Mouse (Mus musculus) G1E (cell line): ENCODE results near the gene Hapln2. TPM values are rescaled to one million over a fixed set of nuclear protein-coding genes. Genes with fewer than 3 reads are reported as not detected.

Experiments used
- ATAC-seq: 2 replicates; pipeline ENCODE4 v1.8.0; 2016; ENCODE audit warnings: mild to moderate bottlenecking; ENCODE audit not compliant: insufficient number of reproducible peaks, poor library complexity, low FRiP score, severe bottlenecking; ENCODE audit errors: extremely low read depth
- DNase-seq: peaks from one replicate; pipeline ENCODE4 v3.0.0; 2012; ENCODE audit warnings: low spot score
- H3K27me3 ChIP-seq: 2 replicates; pipeline ENCODE4 v1.6.1; 2012; ENCODE audit warnings: mild to moderate bottlenecking, low read length, inconsistent platforms; ENCODE audit not compliant: insufficient read depth
- H3K36me3 ChIP-seq: replicated peaks from 2 replicates; pipeline ENCODE3; 2012; ENCODE audit warnings: mild to moderate bottlenecking, inconsistent platforms
- H3K4me1 ChIP-seq: 2 replicates; pipeline ENCODE4 v1.6.1; 2012; ENCODE audit warnings: low read depth, low read length, inconsistent platforms, mixed read lengths; ENCODE audit not compliant: insufficient read depth
- H3K4me3 ChIP-seq: 2 replicates; pipeline ENCODE4 v1.5.1; 2012; ENCODE audit warnings: low read depth, mild to moderate bottlenecking, inconsistent platforms, low read length, moderate library complexity, mixed read lengths
- H3K9me3 ChIP-seq: replicated peaks from 2 replicates; pipeline ENCODE4 v1.6.1; 2012; ENCODE audit warnings: inconsistent platforms
- CTCF ChIP-seq: IDR thresholded peaks from 2 replicates; pipeline ENCODE4 v1.5.1; 2012; ENCODE audit warnings: low read depth, low read length, inconsistent platforms, mixed read lengths
- GATA1 ChIP-seq: IDR thresholded peaks from 2 replicates; pipeline ENCODE4 v1.6.1; 2012; ENCODE audit warnings: borderline replicate concordance, low read length, inconsistent platforms, mixed read lengths
- GATA2 ChIP-seq: IDR thresholded peaks from 2 replicates; pipeline ENCODE4 v1.6.1; 2012; ENCODE audit warnings: low read depth, low read length, inconsistent platforms, borderline replicate concordance
- POLR2AphosphoS5 ChIP-seq: IDR thresholded peaks from 2 replicates; pipeline ENCODE4 v1.6.1; 2012; ENCODE audit warnings: low read depth, low read length, inconsistent platforms; ENCODE audit not compliant: insufficient replicate concordance
- TAL1 ChIP-seq: conservative IDR thresholded peaks from 2 replicates; pipeline ENCODE4 v1.6.1; 2012; ENCODE audit warnings: low read depth, low read length, inconsistent platforms, mixed read lengths
- polyA plus RNA-seq: library from polyadenylated mRNA; stranded (reverse); fragments of >175 nt; gene quantifications from 2 replicates; pipeline ENCODE4 v1.2.3, GENCODE M21; 2012
- total RNA-seq, 2 experiments: library from RNA; stranded (forward) in 1 of 2; stranded (reverse) in 1 of 2; fragments of 200-1000 nt in 1 of 2; fragments of >200 nt in 1 of 2; fragmentation: Nextera tagmentation in 1 of 2; gene quantifications; 2 replicates each; pipeline ENCODE4 v1.2.3; 2014 to 2017

The Hapln2 gene
- total and polyA plus RNA-seq, 3 experiments, result not detected

- no peaks in the 10 kb centered on the region for H3K4me1 ChIP-seq
- TF ChIP-seq POLR2AphosphoS5 (no peak), TAL1 (no peak), CTCF (no peak)
- DNase-seq (no peak), ATAC-seq (no peak)
- H3K36me3 ChIP-seq, result no peaks in the 10 kb centered on the region
- H3K9me3 ChIP-seq, result peaks cover 5% of the 10 kb centered on the region
- H3K27me3 ChIP-seq, result peaks cover 8% of the 10 kb centered on the region
- no peak overlapping the region for H3K4me3 ChIP-seq
Observed at GRCm38 (mm10) chr3:88010634-88011265, 16.6 kb downstream of the Hapln2 start.

DNA sequence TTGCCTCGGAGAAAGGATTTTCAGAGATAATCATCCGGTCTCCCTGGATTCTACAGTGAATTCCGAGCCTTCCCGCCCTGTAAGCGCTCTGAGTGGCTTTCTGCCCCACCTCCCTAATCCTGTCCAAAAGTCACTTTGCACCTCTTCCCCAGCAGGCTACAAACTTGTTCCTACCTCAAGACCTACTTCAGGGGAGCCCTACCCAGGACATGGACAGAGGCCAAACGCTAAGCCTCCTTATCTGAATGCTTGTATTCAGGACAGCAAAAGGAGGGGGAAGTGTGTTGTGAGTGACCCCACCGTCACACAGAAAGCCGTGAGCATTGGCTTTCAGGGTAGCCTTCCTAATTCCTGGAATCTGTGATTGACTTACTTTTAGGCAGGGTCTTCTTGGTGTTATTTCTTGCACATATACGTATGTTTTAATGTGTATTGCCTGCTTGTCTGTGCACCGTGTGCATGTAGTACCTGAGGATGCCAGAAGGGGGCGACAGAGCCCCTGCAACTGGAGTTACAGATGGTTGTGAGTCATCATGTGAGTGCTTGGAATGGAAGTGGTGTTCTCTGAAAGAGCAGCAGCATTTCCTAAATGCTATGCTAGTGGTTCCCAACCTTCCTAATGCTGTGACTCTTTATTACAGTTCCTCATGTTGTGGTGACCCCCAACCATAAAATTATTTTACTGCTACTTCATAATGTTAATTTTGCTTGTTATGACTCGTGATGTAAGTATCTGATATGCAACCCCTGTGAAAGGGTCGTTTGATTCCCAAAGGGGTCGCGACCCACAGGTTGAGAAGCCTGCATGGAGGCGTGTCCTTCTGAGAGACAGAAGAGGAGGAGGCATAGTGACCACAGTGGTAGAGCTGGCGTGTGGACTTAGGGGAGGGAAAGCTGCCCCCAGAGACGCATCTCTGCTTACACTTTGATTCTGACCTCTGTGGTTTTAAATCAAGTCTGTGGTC lies 21.3 kb downstream of the Hapln2 start:
- Histone ChIP-seq H3K27me3 (peaks cover 12% of the 10 kb centered on the region), H3K4me3 (no peak overlapping the region), H3K36me3 (no peaks in the 10 kb centered on the region), H3K9me3 (peaks cover 5% of the 10 kb centered on the region), H3K4me1 (no peaks in the 10 kb centered on the region)
- DNase-seq, result no peak
- no peak for ATAC-seq
- TF ChIP-seq GATA2 (no peak), CTCF (peak; percentile 83), GATA1 (no peak), TAL1 (no peak)

DNA sequence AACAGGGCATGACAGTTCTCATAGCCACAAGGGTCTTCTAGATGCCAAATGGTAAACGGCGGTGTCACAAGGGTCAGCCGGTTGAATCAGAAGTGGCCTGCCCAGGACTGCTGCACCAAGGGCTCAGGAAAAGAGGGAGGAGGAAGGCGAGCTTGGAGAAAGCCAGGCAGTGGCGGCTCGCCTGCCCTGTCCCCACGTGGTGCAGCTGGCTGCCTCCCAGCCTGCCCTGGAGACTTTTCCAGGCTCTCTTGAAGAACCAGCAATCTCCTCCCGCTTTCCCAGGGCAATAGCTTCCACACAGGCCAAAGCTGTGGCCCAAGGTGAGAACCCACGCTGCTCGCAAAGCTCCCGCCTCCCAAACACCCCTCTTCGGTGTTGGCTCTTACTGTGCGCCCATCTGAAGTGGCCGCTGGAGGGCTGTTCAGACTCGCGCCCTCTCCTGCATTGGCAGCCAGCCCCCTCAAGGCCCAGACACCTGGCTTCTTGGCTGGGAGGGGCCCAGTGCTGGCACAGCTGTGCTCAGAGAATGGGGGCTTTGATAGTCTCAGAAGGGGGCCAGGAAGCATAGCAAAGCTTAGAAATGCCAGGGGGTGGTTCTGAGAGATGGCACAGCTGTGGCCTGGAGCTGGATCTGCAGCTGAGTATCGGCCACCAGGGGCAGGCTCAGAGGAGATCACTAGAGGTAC lies 24.9 kb downstream of the Hapln2 start:
- H3K4me3 ChIP-seq, result no peak overlapping the region
- peaks cover 5% of the 10 kb centered on the region for H3K9me3 ChIP-seq
- no peaks in the 10 kb centered on the region for H3K4me1 ChIP-seq
- DNase-seq (no peak), ATAC-seq (no peak)
- H3K36me3 ChIP-seq, result no peaks in the 10 kb centered on the region
- peaks cover 35% of the 10 kb centered on the region; the same call in 1 of the 2 replicates for H3K27me3 ChIP-seq
- TF ChIP-seq GATA1 (no peak), TAL1 (no peak), POLR2AphosphoS5 (no peak), CTCF (no peak), GATA2 (no peak)

- no peak for ATAC-seq
Observed at GRCm38 (mm10) chr3:88000816-88001595, 26.4 kb downstream of the Hapln2 start.

GRCm38 (mm10) chr3:88000181-88000580 lies 27.2 kb downstream of the Hapln2 start, which contains the start of gene Bcan:
Bcan (minus strand) TSS chr3:88000230.
- ATAC-seq, result no peak
- Histone ChIP-seq H3K4me3 (no peak within 1 kb of the TSS), H3K27me3 (peaks cover 47% of the 10 kb centered on the region; the same call in 1 of the 2 replicates)

More at GRCm38 (mm10) chr3:88000816-88001595, 26.4 kb downstream of the Hapln2 start:
- Histone ChIP-seq H3K4me3 (no peak overlapping the region), H3K4me1 (no peaks in the 10 kb centered on the region), H3K36me3 (no peaks in the 10 kb centered on the region), H3K27me3 (peaks cover 44% of the 10 kb centered on the region; the same call in 1 of the 2 replicates), H3K9me3 (peaks cover 2% of the 10 kb centered on the region)
- TF ChIP-seq GATA2 (no peak), CTCF (no peak), POLR2AphosphoS5 (no peak), GATA1 (no peak), TAL1 (no peak)
- DNase-seq, result no peak

More at GRCm38 (mm10) chr3:88000181-88000580, 27.2 kb downstream of the Hapln2 start, which contains the start of gene Bcan:
- Histone ChIP-seq H3K9me3 (no peaks in the 10 kb centered on the region), H3K36me3 (no peaks in the 10 kb centered on the region), H3K4me1 (no peaks in the 10 kb centered on the region)
- TF ChIP-seq POLR2AphosphoS5 (no peak), TAL1 (no peak), CTCF (no peak), GATA1 (no peak), GATA2 (no peak)
- DNase-seq, result no peak
